Mouse (Mus musculus) lung, embryonic 14.5 days (tissue): ENCODE data around the gene 4931408C20Rik. TPM values are rescaled to one million over a fixed set of nuclear protein-coding genes. Genes with fewer than 3 reads are reported as not detected.

Source experiments
- ATAC-seq: fragments of 200-750 bp; cut with Nextera tagmentation; 2 replicates; pipeline ENCODE4 v1.8.0; 2017; ENCODE audit warnings: mild to moderate bottlenecking, moderate TSS enrichment, moderate library complexity; ENCODE audit not compliant: insufficient read depth
- DNase-seq: peaks from one replicate; pipeline ENCODE4 v3.0.0-alpha.2; 2015
- H3K27ac ChIP-seq: fragments of 300-500 bp; sonication (generic); 2 replicates; pipeline ENCODE4 v1.5.1; 2014; ENCODE audit warnings: low read depth, mild to moderate bottlenecking, moderate library complexity
- H3K27me3 ChIP-seq: fragments of 300-500 bp; sonication (generic); 2 replicates; pipeline ENCODE4 v1.6.1; 2014; ENCODE audit warnings: low read length, control low read depth; ENCODE audit not compliant: insufficient read depth
- H3K36me3 ChIP-seq: fragments of 300-500 bp; sonication (generic); 2 replicates; pipeline ENCODE4 v1.6.1; 2014; ENCODE audit warnings: control low read depth; ENCODE audit not compliant: insufficient read depth
- H3K4me1 ChIP-seq: fragments of 300-500 bp; sonication (generic); 2 replicates; pipeline ENCODE4 v1.6.1; 2014; ENCODE audit warnings: antibody characterized with exemption, control low read depth; ENCODE audit not compliant: insufficient read depth
- H3K4me2 ChIP-seq: fragments of 300-500 bp; sonication (generic); 2 replicates; pipeline ENCODE4 v1.6.1; 2014; ENCODE audit warnings: mild to moderate bottlenecking
- H3K4me3 ChIP-seq: fragments of 300-500 bp; sonication (generic); 2 replicates; pipeline ENCODE4 v1.5.1; 2014; ENCODE audit warnings: low read depth, low read length
- H3K9ac ChIP-seq: fragments of 300-500 bp; sonication (generic); 2 replicates; pipeline ENCODE4 v1.6.1; 2014
- H3K9me3 ChIP-seq: fragments of 300-500 bp; sonication (generic); 2 replicates; pipeline ENCODE4 v1.6.1; 2016; ENCODE audit warnings: low read depth, low read length, control low read depth
- CTCF ChIP-seq: IDR thresholded peaks from 2 replicates; pipeline ENCODE4 v1.5.1; 2016; ENCODE audit warnings: antibody characterized with exemption, low read depth
- WGBS: fragments of 180-500 bp; shearing (Covaris S2); extraction: QIAGEN DNeasy Blood & Tissue Kit; methylation state at CpG from one replicate; pipeline ENCODE4 v1.1.7; 2014; 5-methylcytosine and 5-hydroxymethylcytosine counted together
- polyA plus RNA-seq: library from polyadenylated mRNA; unstranded; fragments of >200 nt; fragmentation: Nextera tagmentation; extraction: Ambion mirVana; gene quantifications from 2 replicates; pipeline ENCODE4 v1.2.1, GENCODE M21; 2014

Gene 4931408C20Rik
- not detected in 2 replicates for polyA plus RNA-seq

- H3K36me3 ChIP-seq, result no peaks in the 10 kb centered on the region
- H3K27ac ChIP-seq, result no peak within 1 kb of the TSS
- H3K9ac ChIP-seq, result no peak within 1 kb of the TSS
- no peaks in the 10 kb centered on the region for H3K4me1 ChIP-seq
- H3K27me3 ChIP-seq, result no peaks in the 10 kb centered on the region
- no peak within 1 kb of the TSS for H3K4me3 ChIP-seq
- TF ChIP-seq CTCF, result no peak
- ATAC-seq, result peak; percentile 84
- H3K4me2 ChIP-seq, result no peak within 1 kb of the TSS
- WGBS, result 31% methylated on average over 1 of the region's 1 CpGs
- peak; percentile 22 for DNase-seq
- no peaks in the 10 kb centered on the region for H3K9me3 ChIP-seq
Observed at GRCm38 (mm10) chr1:26686842-26687760, at the start of gene 4931408C20Rik. Gene 4931408C20Rik (minus strand): TSS chr1:26687460.

GRCm38 (mm10) chr1:26687926-26688325 lies 666 bp upstream of the 4931408C20Rik start:
- H3K4me2 ChIP-seq, result no peak overlapping the region
- WGBS, result 62% methylated on average over 1 of the region's 1 CpGs
- no peaks in the 10 kb centered on the region for H3K36me3 ChIP-seq
- no peak for TF ChIP-seq CTCF
- no peak overlapping the region for H3K4me3 ChIP-seq
- H3K9me3 ChIP-seq, result no peaks in the 10 kb centered on the region
- no peak overlapping the region for H3K9ac ChIP-seq
- H3K27ac ChIP-seq, result no peak overlapping the region
- H3K27me3 ChIP-seq, result no peaks in the 10 kb centered on the region
- peak; percentile 11 for DNase-seq
- ATAC-seq, result peak; percentile 80
- no peaks in the 10 kb centered on the region for H3K4me1 ChIP-seq

- DNase-seq, result peak; percentile 6
Observed at GRCm38 (mm10) chr1:26685952-26686693, 1.1 kb downstream of the 4931408C20Rik start.

GRCm38 (mm10) chr1:26685383-26685782 lies 1.9 kb downstream of the 4931408C20Rik start:
- no peaks in the 10 kb centered on the region for H3K36me3 ChIP-seq
- ATAC-seq, result no peak
- no peak overlapping the region for H3K4me2 ChIP-seq
- H3K27me3 ChIP-seq, result no peaks in the 10 kb centered on the region
- no peak overlapping the region for H3K9ac ChIP-seq
- no peak for DNase-seq
- no peak overlapping the region for H3K4me3 ChIP-seq
- no peak for TF ChIP-seq CTCF
- H3K9me3 ChIP-seq, result no peaks in the 10 kb centered on the region
- H3K4me1 ChIP-seq, result no peaks in the 10 kb centered on the region
- H3K27ac ChIP-seq, result no peak overlapping the region
- WGBS, result 66% methylated on average over 3 of the region's 3 CpGs

More at GRCm38 (mm10) chr1:26685952-26686693, 1.1 kb downstream of the 4931408C20Rik start:
- Histone ChIP-seq H3K4me3 (no peak overlapping the region), H3K9ac (no peak overlapping the region), H3K4me1 (no peaks in the 10 kb centered on the region), H3K36me3 (no peaks in the 10 kb centered on the region), H3K27ac (no peak overlapping the region), H3K4me2 (no peak overlapping the region), H3K27me3 (no peaks in the 10 kb centered on the region), H3K9me3 (no peaks in the 10 kb centered on the region)
- no peak for TF ChIP-seq CTCF
- ATAC-seq, result 0 out of 2 replicates have a peak, but pooled peaks have one; percentile 37

GRCm38 (mm10) chr1:26649704-26650388 lies 37.4 kb downstream of the 4931408C20Rik start:
- Histone ChIP-seq H3K9me3 (no peaks in the 10 kb centered on the region), H3K4me2 (no peak overlapping the region), H3K9ac (no peak overlapping the region), H3K4me3 (no peak overlapping the region), H3K36me3 (no peaks in the 10 kb centered on the region), H3K27me3 (no peaks in the 10 kb centered on the region), H3K27ac (no peak overlapping the region), H3K4me1 (no peaks in the 10 kb centered on the region)
- 43% methylated on average over 1 of the region's 1 CpGs for WGBS
- TF ChIP-seq CTCF, result no peak
- ATAC-seq, result no peak
- DNase-seq, result no peak

GRCm38 (mm10) chr1:26636051-26636450 lies 51.2 kb downstream of the 4931408C20Rik start:
- H3K9ac ChIP-seq, result no peak overlapping the region
- no peak overlapping the region for H3K27ac ChIP-seq
- TF ChIP-seq CTCF, result no peak
- H3K4me2 ChIP-seq, result no peak overlapping the region
- H3K36me3 ChIP-seq, result no peaks in the 10 kb centered on the region
- 85% methylated on average over 5 of the region's 5 CpGs for WGBS
- no peaks in the 10 kb centered on the region for H3K27me3 ChIP-seq
- ATAC-seq, result no peak
- no peak overlapping the region for H3K4me3 ChIP-seq
- no peaks in the 10 kb centered on the region for H3K4me1 ChIP-seq
- H3K9me3 ChIP-seq, result no peaks in the 10 kb centered on the region
- DNase-seq, result no peak
